Mouse (Mus musculus): ENCODE measurements around the gene Bik.

DNA sequence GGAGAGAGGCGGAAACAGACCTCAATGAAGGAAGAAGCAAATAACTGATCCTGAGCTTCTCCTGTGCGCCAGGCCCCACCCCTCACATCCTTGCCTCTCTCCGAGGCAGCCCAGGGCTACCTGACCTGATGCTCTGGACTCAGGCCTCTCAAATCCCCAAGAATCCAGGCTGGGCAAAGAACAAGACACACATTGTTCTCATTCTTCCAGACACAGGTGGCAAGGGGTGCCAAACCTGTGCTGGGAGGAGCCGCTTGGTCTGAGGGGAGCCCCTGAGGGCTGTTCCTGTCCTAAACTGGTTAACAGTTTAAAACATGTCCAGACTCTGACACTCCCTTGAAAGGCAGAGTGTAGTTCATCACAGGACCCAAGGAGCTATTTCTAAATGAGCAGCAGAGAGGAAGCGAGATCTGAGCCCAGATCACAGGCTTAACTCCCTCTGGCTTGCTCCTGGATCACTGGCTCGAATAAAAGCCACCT is 58.1 kb downstream of the Bik start:
- no peak for TF ChIP-seq POLR2A (IDR thresholded peaks at IDR 0.05; ENCODE audit: low read depth, low read length)
- no peak for TF ChIP-seq CTCF (IDR thresholded peaks at IDR 0.05; ENCODE audit: borderline replicate concordance, insufficient read depth, low read length)

All from embryonic fibroblast, embryonic 13.5 days (primary cell).